Mouse (Mus musculus): Measurements from ENCODE around the gene Mbd3.

Mbd3 gene

DNA sequence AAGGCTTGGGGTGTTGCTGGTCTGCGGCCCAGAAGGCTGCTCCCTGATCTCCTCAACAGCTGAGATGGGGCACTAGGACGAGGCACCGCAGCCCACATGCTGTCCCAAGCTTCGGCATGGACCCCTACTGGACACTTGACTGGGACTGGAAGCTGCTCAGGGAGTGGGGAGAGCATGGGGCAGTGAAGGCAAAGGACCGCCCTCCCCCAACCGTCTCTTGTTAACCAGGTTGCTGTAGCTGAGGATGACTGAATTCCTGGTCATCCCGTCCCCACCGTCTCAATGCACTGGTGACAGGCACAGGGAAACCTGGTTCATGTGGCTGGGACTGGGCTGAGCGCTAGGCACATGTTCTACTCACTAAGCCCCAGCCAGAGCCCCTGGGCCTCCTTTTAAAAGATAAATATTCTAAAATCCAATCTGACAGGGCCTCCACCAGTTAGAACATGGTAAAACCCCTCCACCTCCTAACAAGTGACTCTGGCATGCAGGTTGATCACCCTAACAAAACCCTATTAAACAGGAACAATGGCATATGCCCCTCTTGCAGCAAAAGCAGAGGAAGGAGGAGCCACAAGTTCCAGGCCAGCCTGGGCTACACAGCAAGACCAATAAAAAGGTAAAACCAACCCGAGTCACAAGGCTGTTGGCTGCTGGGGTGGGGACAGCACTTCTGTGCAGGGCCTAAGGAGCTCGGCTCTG is 2.4 kb downstream of the Mbd3 start:
- DNase-seq (ENCODE audit: low spot score) = no peak

DNA sequence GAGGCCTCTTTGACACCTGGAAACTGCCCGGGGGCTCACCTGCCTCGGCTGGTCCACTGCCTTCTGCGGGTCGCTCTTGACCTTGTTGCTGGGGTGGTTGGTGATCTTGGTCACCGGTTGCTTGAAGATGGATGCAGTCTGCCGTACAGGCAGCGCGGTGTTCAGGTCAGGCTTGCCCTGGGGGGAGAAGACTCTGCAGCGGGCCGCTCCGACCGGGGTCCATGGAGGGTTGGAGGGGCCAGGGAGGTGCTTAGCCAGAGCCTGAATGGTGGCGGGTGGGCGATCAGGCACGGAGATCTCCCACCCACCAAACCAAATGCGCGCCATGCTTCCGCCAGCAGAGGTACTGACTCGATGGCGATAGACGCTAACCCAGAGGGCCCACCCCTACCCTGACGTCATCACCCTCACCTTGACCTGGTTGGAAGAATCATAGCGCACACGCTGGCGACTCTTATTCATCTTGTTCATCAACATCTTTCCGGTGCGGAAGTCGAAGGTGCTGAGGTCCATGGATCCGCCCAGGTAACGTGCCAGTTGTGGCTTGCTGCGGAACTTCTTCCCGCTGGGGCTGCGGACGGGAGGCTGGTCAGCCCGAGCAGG is 4.2 kb downstream of the Mbd3 start:
- no peak for DNase-seq (ENCODE audit: low spot score)

DNA sequence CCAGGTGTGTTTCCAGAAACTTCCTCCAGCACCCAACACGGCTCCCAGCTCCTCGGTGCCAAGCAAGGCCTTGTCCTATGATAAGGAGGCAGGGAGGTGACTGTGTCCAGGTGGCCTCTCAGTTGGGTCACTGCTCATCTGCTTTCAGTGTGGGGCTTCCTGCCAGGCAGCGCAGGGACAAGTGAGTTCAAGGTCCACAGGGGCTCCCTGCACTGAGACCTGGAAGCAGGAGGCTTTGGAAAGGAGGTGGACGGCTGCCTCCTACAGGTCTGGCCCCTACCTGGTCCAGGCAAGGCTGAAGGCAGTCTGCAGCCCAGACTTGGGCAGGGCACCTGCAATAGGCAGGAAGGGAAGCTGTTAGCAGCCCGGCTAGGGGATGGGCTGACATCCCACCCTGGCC is 6.7 kb downstream of the Mbd3 start:
- DNase-seq (ENCODE audit: low spot score) = peak; percentile 53

DNA sequence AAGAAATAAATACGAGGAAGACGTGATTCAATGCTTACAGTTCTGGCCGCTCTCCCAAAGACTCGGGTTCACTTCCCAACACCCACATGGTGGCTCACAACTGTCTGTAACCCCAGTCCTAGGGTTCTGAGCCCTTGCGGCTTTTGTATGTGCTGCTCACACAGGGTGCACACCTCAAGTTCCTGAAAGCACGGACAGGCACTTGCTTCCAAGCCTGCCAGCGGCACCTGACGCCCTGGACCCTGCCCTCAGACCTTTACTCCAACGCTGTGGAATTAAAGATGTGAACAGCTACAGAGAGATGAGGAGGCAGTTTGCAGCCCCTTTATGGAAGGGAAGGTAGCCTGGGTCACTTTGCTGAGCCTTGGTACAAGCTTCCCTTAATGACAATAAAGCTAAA is 8.7 kb downstream of the Mbd3 start:
- DNase-seq (ENCODE audit: low spot score) = no peak

DNA sequence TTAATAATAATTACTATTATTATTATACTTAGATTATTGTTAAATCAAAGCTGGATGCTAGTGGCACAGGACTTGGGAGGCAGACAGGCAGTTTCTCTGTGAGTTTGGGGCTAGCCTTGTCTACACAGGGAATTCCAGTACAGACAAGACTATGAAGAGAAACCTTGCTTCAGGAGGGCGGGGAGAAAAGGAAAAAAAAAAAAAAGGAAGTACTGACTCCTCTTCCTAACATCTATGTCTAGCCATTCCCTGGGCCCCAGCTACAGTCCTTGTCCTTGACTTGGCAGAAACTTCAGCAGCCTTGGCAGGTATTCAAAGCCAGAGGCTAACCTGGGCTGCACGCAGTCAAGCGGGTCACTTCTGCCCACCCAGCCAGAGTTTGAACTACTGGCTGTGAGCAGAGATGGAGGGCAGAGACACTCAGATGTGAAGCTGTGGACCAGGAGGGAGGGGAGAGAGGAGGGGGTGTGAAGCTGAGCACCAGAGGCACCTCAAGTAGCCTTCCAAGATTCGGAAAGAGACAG is 10.1 kb downstream of the Mbd3 start:
- DNase-seq (ENCODE audit: low spot score) = no peak

DNA sequence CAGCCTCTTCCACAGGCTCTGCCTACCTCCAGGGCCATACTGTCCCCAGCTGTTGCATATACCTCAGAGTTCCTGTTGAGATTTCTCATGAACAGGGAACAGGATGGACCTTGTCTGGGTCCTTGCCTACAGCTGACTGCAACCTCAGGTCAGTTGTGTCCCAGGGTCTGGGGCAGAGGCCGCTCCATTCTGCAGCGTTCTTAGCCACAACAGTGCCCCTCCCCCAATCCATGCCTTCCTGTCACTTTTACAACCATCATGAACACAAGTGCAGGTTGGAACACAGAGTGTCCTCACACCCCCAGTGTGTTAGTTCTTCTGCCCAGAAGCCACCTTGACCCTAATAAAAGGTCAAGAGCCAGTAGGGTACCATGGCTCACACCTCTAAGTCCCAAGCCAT is 10.6 kb downstream of the Mbd3 start:
- DNase-seq (ENCODE audit: low spot score) = peak; percentile 36

DNA sequence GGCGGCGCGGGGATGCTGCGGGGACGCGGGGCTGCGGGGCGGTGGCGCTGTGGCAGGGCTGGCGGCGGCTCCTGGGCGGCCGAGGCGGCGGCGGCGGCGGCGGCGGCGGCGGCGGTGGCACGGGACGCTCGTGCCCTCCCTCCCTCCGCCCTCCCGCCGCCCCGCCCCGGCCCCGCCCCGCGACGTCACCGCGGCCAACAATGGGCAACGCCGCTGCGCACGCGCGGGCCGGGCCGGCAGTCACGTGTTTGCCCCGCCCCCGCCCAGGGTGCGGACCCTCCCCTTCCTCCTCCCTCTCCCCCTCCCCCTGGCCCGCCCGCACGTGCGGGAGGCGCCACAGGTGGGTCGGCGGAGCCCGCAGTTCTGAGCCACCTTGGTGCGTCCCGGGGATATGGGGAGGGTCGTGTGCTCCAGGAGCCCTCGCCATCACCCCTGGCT is 11.8 kb downstream of the Mbd3 start, which contains the start of gene Mex3d:
Mex3d (minus strand) TSS at position 138 of the 438 bp plus-strand sequence.
- peak; percentile 90 for DNase-seq (ENCODE audit: low spot score)

DNA sequence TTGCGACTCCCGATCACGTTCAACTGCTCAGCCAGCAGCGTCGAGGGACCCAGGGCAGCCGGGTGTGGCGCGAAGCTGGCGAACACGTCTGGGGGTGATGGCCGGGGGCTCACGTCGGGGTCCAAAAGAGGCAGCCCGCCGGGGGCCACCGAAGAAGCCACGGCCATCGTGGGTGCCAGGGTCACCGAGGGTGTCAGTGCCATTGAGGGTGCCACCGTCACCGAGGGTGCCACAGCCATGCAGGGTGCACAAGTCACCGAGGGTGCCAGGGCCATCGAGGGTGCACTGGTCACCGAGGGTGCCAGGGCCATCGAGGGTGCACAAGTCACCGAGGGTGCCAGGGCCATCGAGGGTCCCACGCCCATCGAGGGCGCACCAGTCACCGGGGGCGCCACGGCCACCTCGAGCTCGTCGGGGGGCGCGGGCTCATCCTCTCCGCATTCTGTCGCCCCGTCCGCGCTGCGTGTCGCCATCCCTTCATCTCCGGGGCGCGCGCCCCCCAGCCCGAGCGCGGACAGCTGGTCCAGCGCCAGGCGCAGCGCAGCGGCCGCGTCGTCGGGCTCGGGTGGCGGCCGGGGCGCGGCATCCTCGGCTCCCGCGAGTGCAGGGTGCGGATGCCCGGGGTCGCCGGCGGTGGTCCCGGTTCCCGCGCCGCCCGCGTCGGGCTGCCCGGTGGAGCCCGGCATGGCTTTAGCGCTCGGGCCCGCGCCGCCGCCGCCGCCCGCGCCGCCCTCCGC is 12.4 kb downstream of the Mbd3 start:
- no peak for DNase-seq (ENCODE audit: low spot score)

DNA sequence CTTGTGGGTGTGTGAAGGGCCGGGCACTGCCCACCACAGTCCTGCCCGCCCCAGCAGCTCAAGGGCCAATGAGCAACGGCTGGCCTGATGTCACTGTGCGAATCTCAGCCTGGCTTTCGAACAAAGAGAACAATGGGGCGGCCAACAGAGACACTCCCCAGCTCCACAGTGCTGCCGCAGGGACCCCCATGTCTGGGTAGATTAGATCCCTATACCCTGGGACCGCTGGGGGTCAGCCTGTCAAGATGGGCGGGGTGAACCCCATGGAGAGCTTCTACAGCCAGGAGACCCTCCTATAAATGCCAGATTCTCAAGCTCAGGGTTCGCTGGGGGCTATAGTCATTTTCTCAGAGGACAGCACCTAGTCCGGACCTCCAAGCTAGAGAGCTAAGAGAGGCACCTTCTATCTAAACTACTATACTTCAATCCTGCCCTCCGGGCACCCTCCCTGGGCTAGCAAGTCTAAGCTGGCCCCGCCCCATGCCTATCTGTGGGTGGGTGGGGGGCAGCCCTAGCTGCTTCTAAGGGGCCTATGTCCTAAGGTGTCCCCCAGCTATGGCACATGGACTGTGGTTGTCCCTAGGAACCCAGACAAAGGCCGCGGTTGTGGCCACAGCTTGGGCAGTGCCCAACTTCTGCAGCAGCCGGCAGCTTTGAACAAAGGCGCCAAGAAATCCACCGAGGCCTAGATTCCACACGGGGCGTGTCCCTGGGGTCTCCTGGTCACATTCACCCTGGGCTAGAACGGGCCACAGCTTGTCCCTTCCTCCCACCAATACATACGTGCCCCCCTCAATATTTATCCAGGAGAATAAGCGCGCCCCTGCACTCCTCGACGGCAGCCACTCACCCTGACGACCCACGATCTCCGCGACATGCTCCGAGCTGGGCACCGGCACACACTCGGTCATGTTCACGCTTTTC is 13.3 kb downstream of the Mbd3 start:
- DNase-seq (ENCODE audit: low spot score) = peak; percentile 29

DNA sequence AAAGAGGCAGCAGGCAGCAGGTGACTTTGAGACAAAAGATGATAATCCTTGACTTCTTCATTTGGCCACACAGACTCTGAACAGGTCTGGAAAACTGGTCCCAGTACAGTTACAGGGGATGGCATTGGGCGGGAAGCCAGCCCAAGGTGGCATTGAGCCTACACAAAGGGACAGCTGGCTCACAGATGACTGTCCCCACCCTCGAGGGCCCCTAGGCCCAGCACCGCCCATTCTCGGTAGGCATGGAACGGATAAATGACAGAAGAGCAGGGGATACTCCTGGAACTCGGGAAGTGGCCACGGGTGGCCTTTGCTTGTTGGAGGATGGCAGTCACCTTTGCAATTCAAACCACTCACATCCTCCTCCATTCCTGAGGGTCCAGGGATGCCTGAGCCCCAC is 14.0 kb downstream of the Mbd3 start:
- DNase-seq (ENCODE audit: low spot score) = no peak

DNA sequence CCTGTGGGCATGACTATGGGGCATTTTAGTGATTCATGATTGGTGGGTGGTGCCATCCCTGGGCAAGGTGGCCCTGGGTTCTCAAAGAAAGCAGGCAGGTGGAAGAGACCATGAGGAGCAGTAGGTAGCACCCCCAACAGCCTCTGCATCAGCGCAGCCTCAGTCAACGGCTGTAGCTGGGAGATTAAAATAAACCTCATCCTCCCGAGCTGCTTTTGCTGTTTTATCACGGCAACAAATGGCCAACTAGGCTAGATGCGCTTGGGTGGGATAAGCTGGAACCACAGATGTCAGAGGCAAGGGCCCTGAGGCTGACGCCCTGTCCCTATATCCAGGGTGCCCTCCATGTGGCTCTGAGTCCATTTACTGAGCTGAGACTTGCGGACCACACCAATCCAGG is 14.6 kb downstream of the Mbd3 start:
- DNase-seq (ENCODE audit: low spot score) = no peak

DNA sequence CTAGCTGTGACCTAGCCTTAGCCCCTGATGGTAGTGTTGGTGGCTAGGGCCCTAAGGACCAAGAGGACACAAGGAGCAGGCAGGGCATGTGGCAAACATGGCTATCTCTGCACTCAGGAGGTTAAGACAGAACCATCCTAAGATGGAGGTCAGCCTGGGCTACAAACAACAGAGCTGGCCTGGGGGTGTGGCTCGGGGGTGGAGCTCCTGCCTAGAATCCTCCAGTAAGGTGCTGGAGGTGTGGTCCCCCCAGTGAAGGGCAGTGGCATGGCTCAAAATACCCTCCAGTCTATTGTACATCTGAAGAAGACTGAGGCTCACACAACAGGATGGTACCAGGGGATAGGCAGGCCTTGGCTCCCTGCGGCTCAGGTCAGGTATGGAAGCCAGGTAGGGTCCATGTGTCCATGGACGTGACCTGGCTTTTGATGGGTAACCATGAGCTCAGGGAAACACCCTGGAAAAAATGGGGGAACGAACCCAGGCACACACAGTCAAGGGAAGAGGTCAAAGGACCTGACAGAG is 15.2 kb downstream of the Mbd3 start:
- DNase-seq (ENCODE audit: low spot score) = no peak

DNA sequence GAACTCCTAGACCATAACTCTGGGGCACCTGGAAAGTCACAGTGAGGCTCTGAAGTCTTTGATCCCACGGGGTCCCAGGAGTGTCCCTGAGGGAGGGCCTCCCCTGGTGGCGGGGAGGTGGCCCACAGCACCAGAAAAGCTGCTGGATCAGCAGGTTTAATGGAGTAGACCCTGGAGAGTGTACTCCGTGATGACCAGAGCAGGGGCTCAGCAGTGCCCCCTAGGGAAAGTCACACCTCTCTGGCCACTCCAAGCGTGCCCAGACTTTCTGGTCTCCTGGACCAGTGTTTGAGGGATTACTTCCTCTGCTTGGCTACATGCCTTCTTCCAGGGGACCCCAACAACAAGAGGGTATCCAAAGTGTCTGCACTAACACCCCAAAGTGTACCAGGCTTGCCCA is 15.9 kb downstream of the Mbd3 start:
- no peak for DNase-seq (ENCODE audit: low spot score)

DNA sequence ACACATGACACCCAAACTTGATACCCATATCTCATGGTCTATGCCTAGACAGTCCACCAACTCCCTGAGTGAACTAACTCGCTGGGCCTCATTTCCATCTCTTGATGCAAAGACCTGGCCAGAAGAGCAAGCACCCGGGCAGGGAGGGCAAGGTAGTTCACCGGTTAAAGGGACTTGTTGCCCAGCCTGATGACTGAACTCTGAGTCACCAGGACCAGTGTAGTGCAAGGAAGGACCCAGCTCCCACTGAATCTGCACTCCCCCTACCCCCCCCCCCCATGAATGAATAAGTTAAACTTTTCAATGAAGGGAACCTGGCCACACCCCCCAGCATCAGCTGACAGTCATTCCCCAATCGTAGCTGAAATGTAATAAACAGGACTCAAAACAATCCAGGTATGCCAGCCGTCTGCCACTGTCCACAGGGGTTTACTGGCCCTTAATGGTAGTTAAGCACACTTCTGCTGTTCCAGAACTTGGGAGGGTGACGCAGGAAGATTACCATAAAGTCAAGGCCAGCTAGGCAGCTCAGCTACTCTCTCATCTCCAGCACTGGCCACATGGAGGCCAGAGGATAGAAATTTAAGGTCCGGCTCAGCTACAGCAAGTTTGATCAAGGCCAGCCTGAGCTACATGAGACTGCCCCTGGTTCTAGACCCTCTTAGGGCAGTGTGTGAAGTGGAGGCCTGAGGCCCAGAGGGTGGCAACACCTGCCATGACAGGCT is 16.5 kb downstream of the Mbd3 start:
- no peak for DNase-seq (ENCODE audit: low spot score)

DNA sequence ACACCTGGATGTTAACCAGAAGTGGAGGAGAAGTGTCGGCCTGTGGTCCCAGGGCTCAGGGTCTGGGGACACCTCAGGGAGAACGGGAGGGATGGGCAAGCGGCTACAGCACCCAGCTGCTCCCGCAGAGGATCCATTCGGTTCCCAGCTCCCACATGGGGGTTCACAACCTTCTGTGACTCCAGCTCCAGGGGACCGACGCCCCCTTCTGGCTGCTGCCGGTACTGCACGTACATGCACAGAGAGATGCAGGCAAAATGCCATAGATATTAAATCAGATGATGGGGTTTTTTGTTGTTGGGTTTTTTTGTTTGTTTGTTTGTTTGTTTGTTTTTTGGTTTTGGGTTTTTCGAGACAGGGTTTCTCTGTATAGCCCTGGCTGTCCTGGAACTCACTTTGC is 21.6 kb downstream of the Mbd3 start:
- no peak for DNase-seq (ENCODE audit: low spot score)

DNA sequence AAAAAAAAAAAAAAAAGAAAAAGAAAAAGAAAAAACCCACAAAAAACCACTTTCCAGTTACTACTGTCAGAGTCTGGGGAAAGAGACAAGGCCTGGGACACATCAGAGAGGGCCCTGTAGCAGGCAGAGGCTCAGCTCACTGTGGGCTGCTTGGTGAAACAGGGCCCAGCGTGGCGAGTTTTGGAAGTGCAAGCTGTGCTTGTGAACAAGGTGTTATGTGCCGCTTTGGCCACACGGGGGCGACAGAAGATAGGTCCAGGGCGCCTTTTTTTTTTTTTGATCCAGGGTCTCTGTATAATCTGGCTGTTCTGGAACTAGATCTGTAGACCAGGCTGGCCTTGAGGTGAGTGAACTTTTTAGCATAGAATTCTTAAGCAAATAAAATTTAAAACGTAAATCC is 23.2 kb downstream of the Mbd3 start:
- DNase-seq (ENCODE audit: low spot score) = peak; percentile 77

DNA sequence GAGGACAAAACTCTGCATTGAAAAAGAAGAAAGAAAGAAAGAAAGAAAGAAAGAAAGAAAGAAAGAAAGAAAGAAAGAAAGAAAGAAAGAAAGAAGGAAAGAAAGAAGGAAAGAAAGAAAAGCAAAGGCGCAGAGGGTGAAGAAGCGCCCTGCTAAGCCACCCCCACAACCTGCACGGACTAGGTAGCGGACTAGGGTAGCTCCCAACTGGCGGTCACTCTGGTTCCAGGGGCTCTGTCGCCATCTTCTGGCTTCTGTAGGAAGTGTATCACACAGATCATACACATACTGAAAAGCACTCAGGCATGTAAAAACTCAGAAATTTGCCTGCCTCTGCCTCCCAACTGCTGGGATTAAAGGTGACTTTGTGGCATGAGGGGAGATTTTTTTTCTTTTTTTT is 25.3 kb downstream of the Mbd3 start:
- peak; percentile 53 for DNase-seq (ENCODE audit: low spot score)

DNA sequence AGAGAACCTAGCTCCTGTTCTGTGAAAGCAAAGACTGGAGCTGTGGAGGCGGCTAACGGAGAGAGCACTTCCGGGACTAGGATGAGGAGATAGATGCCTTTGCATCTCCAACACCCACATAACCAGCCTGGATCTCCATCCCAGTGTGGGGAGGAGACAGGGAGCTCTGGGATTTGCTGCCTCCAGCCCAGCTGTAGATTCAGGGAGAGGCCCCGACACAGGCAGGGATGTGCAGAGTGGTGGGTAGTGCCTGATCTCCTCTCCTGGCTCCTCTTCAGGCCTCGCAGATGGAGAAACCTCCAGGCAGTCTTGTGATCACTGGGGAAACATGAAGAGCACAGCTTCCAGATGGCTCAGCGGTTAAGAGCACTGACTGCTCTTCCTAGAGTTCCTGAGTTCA is 26.6 kb downstream of the Mbd3 start:
- no peak for DNase-seq (ENCODE audit: low spot score)

DNA sequence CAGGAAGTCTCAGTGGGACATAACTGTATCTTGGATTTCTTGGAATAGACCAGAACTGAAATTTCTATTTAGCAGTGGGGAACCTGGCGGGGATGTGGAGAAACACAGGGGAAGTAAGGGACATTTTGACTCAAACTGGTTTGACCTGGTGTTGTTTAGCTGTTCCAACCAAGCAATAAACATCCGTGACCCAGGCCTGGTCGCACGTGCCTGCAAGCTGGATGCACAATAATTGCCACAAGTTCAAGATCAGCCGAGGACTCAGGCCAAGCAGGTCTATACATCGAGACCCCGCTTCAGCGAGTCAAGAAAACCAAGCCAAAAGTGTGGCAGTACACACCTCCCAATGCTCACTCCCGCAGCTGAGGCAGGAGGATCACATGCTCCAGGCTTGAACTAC is 27.4 kb downstream of the Mbd3 start:
- no peak for DNase-seq (ENCODE audit: low spot score)

DNA sequence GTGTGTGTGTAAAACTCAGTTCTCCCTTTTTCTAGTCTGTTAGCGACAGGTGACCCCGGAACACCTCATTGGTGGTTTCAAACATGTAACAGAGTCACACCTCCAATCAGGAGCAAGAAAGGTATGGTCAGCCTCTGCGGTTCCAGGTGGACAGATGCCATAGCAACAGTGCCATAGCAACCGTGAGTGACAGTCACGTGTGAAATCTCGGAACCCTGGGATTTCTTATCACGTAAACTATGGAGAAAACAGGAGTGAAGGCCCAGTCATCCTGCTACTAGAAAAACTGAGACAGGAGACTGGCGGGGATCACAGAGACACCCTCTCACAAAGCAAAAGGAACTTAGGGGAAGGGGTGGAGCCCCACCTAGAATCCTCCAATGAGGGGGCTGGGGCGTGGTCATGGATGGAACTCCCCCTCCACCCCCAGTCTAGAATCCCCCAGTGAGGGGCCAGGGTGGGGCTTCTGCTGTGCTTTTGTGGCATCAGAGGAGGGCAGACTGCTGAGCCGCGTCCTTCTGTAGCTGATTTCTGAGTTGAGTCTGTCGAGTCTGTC is 27.9 kb downstream of the Mbd3 start:
- no peak for DNase-seq (ENCODE audit: low spot score)

All from yolk sac, embryonic 10.5 days (tissue).